Mouse (Mus musculus): ENCODE results near the gene Plxna4.

DNA sequence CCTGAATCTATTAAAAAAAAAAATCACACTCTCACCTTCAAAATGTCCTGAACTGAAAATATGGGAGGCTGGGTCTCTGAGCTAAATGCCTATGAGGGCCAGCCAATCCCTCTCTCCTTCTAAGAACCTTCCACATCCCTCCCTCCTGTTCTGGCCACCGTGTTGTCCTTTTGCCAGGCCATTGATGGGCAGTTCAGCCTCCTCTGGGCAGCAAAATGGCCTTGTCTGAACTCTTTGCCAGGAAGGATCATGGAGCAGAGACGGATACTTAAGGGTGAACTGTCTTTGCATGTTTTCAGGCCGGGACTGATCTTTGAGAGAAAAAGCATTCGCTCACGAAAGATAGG, 408.0 kb downstream of the Plxna4 start:
- no peak for TF ChIP-seq USF1 (IDR thresholded peaks at IDR 0.05; ENCODE audit: low read depth, low read length)
- TF ChIP-seq POLR2A (IDR thresholded peaks at IDR 0.05; ENCODE audit: low read depth, low read length), result no peak
- TF ChIP-seq CTCF (conservative IDR thresholded peaks at IDR 0.05 in 1 of 2, IDR thresholded peaks at IDR 0.05 in 1 of 2; ENCODE audit: low read depth in 2 of 2, low read length in 2 of 2), result no peak
- TF ChIP-seq RAD21 (IDR thresholded peaks at IDR 0.05; ENCODE audit: low read depth, low read length), result no peak
- no peak for TF ChIP-seq CHD2 (IDR thresholded peaks at IDR 0.05; ENCODE audit: low read length)
- no peak for TF ChIP-seq MAZ (IDR thresholded peaks at IDR 0.05; ENCODE audit: low read depth, low read length)
- no peak for TF ChIP-seq MAX (IDR thresholded peaks at IDR 0.05; ENCODE audit: low read length)
- no peak for TF ChIP-seq EP300 (IDR thresholded peaks at IDR 0.05; ENCODE audit: low read length)
- TF ChIP-seq NRF1 (IDR thresholded peaks at IDR 0.05; ENCODE audit: low read depth, low read length), result no peak
- no peak for TF ChIP-seq USF2 (conservative IDR thresholded peaks at IDR 0.05; ENCODE audit: low read depth, low read length)
- no peak for TF ChIP-seq GABPA (IDR thresholded peaks at IDR 0.05; ENCODE audit: insufficient replicate concordance, low read depth, low read length)
- no peak for TF ChIP-seq TBP (conservative IDR thresholded peaks at IDR 0.05; ENCODE audit: low read depth, low read length)
- no peak for TF ChIP-seq ZC3H11A (IDR thresholded peaks at IDR 0.05; ENCODE audit: low read depth, low read length)
